Mouse (Mus musculus): ENCODE data around the gene Fam227a. TPM values are rescaled to one million over a fixed set of nuclear protein-coding genes. Genes with fewer than 3 reads are reported as not detected.

Fam227a gene
- polyA plus RNA-seq, 1 experiment from 2014 or later: 0.90 TPM

DNA sequence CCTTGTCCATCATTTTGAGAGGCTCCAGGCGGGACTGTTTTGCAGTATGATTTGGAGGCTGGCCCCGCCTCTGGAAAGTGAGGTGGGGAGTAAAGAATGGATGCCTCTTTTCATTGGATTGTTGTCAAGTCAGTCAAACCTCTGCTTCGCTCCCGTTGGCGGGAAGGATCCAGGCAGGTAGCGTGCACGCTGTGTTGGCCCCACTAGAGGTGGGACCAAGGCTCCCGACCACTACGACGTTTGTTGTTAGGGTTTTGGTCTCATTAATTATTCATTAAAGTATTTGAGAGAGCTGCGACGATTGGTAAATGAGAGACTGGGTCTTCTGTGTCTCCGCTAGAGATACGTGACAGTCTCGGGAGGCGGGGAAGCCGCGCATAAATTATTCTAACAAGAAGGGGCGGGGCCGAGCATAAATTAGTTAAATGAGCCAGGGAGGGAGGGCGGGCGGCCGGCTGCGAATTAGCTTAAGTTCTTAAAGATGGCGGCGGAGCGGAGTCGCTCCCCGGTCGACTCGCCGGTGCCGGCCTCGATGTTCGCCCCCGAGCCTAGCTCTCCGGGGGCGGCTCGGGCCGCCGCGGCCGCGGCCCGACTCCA lies 31.8 kb upstream of the Fam227a start, which contains the start of gene Gtpbp1:
Gene Gtpbp1 (plus strand): TSS at position 420 of the 597 bp plus-strand sequence.
- Histone ChIP-seq H3K27me3 (replicated peaks) (no peaks in the 10 kb centered on the region), H3K4me3 (replicated peaks) (peak within 1 kb of the TSS; percentile 92), H3K27ac (peak within 1 kb of the TSS; percentile 82), H3K9ac (peak within 1 kb of the TSS; percentile 92), H3K4me2 (replicated peaks) (peak within 1 kb of the TSS; percentile 94), H3K9me3 (no peaks in the 10 kb centered on the region), H3K36me3 (no peaks in the 10 kb centered on the region), H3K4me1 (replicated peaks) (peaks cover 27% of the 10 kb centered on the region)
- peak; percentile 94 for ATAC-seq
- WGBS: under 1% methylated on average over 45 of the region's 45 CpGs

DNA sequence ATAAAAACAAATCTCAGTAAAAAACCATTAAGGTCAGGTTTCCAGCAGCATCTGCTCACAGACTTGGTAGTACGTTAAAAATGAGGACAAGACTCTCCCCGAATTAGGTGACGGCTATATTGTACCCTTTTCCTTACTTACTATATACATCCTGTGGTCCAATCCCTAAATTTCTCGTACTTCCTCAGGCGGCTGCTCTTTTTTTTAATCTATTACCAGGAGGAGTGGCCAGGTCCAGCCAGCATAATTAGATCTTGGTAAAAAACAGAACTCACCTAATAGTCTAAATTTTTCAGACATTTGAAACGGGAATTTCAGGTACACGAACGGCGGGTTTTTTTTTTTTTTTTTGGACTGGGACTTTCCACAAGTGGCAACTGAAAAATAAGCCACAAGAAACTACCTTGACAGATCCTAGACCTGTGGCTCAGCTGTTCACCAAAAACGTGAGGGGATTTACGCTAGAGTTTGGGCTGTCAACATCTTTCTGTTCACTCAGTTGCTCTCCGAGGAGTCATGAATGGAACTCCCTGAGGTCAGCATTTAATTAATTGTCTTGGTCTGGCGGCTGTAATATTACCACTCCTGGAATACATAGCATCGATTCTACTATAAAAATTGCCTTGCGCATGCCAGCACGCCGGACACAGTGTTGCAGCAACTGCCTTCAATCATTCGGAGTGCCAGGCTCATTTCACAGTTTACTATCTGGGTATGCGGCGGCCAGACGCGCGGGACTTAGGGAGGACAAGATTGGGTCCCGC lies 31.1 kb upstream of the Fam227a start:
- peak overlapping the region; percentile 34; the same call in 1 of the 2 replicates for H3K27ac ChIP-seq
- 10% methylated on average over 24 of the region's 24 CpGs for whole genome bisulfite sequencing
- peak overlapping the region; percentile 92 for H3K4me3 ChIP-seq (replicated peaks)
- no peaks in the 10 kb centered on the region for H3K27me3 ChIP-seq (replicated peaks)
- no peaks in the 10 kb centered on the region for H3K9me3 ChIP-seq
- peaks cover 34% of the 10 kb centered on the region for H3K4me1 ChIP-seq (replicated peaks)
- H3K9ac ChIP-seq: peak overlapping the region; percentile 31; the same call in 1 of the 2 replicates
- H3K36me3 ChIP-seq: no peaks in the 10 kb centered on the region
- H3K4me2 ChIP-seq (replicated peaks): peak overlapping the region; percentile 80
- no peak for ATAC-seq

DNA sequence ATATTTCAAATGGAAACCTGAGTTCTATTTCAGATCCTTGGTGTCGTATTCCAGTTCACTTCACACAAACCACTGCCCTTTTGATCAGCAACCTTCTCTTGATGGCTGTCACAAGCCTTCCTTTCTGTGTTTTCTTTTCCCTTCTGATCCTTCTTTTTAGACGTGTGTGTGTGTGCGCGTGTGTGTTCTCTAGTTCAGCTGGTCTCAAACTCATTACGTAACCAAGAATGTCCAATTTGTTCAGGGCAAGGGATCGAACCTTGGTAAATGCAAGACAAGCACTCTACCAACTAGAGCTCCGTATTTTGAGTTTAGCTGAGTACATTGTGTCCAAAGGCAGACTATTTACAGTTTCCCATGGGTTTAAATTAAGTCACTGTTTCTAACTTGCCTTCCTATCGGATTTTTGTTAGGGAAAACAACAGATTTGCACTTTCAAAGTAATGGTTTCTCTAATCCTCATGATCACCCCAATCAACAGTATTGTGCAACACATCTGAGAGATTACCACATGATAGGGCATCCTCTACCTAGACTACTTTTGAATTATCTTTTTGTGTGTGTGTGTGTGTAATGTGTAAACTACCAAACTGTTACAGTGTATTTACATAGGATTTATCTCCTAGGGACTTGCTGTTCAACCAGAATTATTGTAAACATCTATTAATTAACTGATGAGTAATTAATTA lies 29.7 kb upstream of the Fam227a start:
- H3K9ac ChIP-seq: peak overlapping the region; percentile 91
- peak overlapping the region; percentile 96 for H3K4me3 ChIP-seq (replicated peaks)
- peak overlapping the region; percentile 75 for H3K4me2 ChIP-seq (replicated peaks)
- no peaks in the 10 kb centered on the region for H3K27me3 ChIP-seq (replicated peaks)
- peak overlapping the region; percentile 96 for H3K27ac ChIP-seq
- WGBS: 5% methylated on average over 8 of the region's 8 CpGs
- ATAC-seq: no peak
- H3K4me1 ChIP-seq (replicated peaks): peaks cover 46% of the 10 kb centered on the region
- H3K9me3 ChIP-seq: no peaks in the 10 kb centered on the region
- no peaks in the 10 kb centered on the region for H3K36me3 ChIP-seq

DNA sequence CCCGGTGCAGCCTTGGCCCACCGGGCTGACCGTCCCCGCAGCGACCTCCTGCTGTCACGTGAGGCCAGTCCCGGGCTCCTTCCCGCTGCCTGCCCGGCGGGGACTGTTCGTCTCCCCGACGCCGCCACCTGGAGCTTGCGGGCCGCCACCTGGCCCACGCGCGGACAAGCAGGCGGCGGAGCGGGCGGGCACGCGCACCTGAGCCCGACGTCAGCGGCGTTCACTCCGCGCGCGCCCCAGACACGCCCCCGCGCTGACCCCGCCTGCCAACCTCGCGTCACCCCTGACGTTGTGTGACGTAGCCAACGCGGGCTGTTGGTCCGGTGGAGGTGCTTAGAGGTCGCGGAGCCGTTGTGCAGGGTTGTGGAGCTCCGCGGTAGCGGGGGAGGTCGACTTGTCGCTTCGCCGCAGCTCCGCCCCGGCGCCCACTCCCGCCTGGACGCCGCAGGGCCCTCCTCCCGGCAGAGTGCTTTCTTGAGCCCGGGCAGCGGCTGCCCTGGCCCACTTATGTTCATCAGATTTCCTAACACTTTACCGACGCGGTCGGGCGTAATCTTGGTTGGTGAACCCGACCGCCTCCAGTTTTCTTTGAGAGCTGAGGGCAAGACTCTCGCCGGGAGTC lies 29.0 kb upstream of the Fam227a start, which contains the start of gene Josd1:
Gene Josd1 (minus strand): TSS at position 274 of the 622 bp plus-strand sequence.
- no peaks in the 10 kb centered on the region for H3K36me3 ChIP-seq
- peak within 1 kb of the TSS; percentile 96 for H3K27ac ChIP-seq
- H3K4me1 ChIP-seq (replicated peaks): peaks cover 52% of the 10 kb centered on the region
- WGBS: under 1% methylated on average over 72 of the region's 72 CpGs
- no peaks in the 10 kb centered on the region for H3K27me3 ChIP-seq (replicated peaks)
- peak; percentile 79 for ATAC-seq
- H3K9ac ChIP-seq: peak within 1 kb of the TSS; percentile 91
- peak within 1 kb of the TSS; percentile 96 for H3K4me3 ChIP-seq (replicated peaks)
- no peaks in the 10 kb centered on the region for H3K9me3 ChIP-seq
- peak within 1 kb of the TSS; percentile 75 for H3K4me2 ChIP-seq (replicated peaks)

DNA sequence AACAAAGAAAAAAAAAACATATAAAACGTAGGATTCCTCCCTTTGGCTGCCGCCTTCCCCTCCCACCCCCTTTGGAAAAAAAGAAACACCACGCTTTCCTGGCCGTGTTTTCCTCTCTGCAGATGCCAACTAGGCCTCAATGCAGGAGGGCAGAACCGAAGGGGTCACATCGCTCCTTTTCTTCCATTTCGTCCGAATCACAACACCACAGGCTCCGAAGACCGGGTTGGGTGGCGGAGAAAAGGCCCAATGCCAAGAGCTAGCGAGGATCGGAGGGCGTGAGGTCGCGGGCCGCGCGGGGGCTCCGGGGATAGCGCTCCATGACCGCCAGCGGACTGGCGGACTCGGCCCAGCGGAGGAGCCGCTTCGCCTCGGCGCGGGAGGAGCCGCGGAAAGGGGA lies 28.4 kb upstream of the Fam227a start:
- no peak for ATAC-seq

DNA sequence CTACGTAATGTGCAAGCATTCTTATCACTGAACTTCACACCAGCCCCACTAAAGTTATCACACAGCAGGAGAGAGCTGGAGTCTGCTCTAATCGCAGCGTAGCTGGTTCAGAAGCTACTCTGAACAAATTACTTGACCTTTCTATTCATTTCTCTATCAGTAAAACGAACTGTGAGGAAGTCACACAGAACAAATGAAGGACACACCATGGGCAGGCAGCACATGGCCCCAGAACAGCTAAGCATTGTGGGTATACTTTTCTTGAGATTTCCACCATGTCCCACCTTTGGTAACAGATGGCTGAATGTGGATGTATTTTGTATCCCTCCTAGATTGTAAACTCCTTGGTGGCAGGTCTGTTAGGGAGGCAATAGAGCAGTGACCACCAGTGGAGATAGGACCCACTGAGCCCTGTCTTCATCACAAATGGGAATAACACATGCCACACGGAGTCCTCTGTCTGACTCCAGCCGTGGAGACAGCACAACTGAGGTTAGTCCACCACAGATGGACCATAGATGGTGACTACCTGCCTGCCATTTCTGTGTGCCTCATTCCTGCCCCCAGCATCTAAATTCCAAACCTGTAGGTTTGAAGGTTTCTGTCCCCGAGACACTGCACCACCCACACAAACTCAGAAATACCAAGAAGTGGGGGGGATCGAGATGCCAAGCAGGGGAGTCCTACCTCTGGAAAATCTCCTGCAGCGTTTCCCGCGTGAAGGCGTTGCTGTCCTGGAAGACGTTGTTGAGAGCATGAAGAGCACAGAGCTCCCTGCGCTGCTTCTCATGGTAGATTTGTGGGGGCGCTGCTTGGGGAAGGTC lies 27.5 kb upstream of the Fam227a start:
- H3K36me3 ChIP-seq: no peaks in the 10 kb centered on the region
- H3K4me2 ChIP-seq (replicated peaks): peak overlapping the region; percentile 75
- no peaks in the 10 kb centered on the region for H3K9me3 ChIP-seq
- no peak for ATAC-seq
- H3K27me3 ChIP-seq (replicated peaks): no peaks in the 10 kb centered on the region
- 11% methylated on average over 15 of the region's 15 CpGs for WGBS
- H3K9ac ChIP-seq: peak overlapping the region; percentile 91
- peaks cover 43% of the 10 kb centered on the region for H3K4me1 ChIP-seq (replicated peaks)
- H3K27ac ChIP-seq: no peak overlapping the region
- peak overlapping the region; percentile 96 for H3K4me3 ChIP-seq (replicated peaks)

More for the DNA sequence above, 28.4 kb upstream of the Fam227a start:
- under 1% methylated on average over 33 of the region's 33 CpGs for WGBS
- H3K4me3 ChIP-seq (replicated peaks): peak overlapping the region; percentile 96
- peaks cover 49% of the 10 kb centered on the region for H3K4me1 ChIP-seq (replicated peaks)
- H3K9me3 ChIP-seq: no peaks in the 10 kb centered on the region
- no peaks in the 10 kb centered on the region for H3K27me3 ChIP-seq (replicated peaks)
- peak overlapping the region; percentile 96 for H3K27ac ChIP-seq
- H3K9ac ChIP-seq: peak overlapping the region; percentile 91
- peak overlapping the region; percentile 75 for H3K4me2 ChIP-seq (replicated peaks)
- H3K36me3 ChIP-seq: no peaks in the 10 kb centered on the region

DNA sequence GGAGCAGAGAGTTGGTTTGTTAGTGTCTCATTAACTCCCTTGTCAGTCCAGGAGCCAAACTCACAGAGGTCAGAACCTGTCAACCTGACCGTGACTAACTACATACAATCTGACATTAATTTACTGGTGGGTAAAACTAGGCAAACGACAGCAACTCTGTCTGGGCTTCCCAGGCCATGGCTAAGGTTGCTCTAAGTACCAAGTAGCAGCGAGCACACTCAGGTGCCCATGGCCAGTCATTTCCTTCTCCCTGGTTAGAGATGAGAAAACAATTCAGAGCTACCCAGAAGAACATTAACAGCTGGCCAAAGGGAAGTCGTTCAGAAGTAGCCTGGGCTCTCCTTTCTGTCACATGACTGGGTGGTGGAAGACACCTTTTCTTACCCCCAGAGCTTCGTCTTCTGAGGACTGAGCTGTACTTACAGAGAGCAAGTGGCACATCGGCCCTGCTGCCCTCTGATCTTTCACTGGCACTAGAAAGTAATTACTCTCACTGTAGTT lies 26.4 kb upstream of the Fam227a start:
- Histone ChIP-seq H3K4me1 (replicated peaks) (peaks cover 43% of the 10 kb centered on the region), H3K4me2 (replicated peaks) (peak overlapping the region; percentile 75), H3K27me3 (replicated peaks) (no peaks in the 10 kb centered on the region), H3K36me3 (no peaks in the 10 kb centered on the region), H3K27ac (no peak overlapping the region), H3K4me3 (replicated peaks) (peak overlapping the region; percentile 96), H3K9me3 (no peaks in the 10 kb centered on the region), H3K9ac (peak overlapping the region; percentile 91)
- no peak for ATAC-seq
- 19% methylated on average over 6 of the region's 6 CpGs for WGBS

DNA sequence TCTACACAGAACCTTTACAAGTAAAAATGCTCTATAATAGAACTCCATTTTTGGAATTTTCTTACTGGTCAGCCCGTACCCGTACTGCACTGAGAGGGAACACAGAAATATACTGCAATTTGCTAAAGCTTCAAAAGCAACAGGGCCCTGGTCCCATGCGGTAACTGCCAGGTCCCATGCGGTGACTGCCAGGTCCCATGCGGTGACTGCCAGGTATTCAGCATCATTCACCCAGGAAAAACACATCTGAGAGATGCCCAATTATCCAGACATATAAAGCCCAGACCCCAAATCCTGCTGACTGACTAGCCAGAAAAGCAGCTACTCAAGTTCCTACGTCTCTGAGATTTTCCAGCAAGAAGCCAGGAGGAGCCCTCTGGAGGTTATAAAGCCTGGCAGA lies 25.9 kb upstream of the Fam227a start:
- peak overlapping the region; percentile 75 for H3K4me2 ChIP-seq (replicated peaks)
- no peak overlapping the region for H3K9ac ChIP-seq
- ATAC-seq: no peak
- H3K4me1 ChIP-seq (replicated peaks): peaks cover 43% of the 10 kb centered on the region
- H3K9me3 ChIP-seq: no peaks in the 10 kb centered on the region
- no peak overlapping the region for H3K4me3 ChIP-seq (replicated peaks)
- WGBS: 82% methylated on average over 6 of the region's 6 CpGs
- H3K27me3 ChIP-seq (replicated peaks): no peaks in the 10 kb centered on the region
- no peak overlapping the region for H3K27ac ChIP-seq
- 0 out of 2 replicates have a peak, but pooled peaks cover 2% of the 10 kb centered on the region for H3K36me3 ChIP-seq

DNA sequence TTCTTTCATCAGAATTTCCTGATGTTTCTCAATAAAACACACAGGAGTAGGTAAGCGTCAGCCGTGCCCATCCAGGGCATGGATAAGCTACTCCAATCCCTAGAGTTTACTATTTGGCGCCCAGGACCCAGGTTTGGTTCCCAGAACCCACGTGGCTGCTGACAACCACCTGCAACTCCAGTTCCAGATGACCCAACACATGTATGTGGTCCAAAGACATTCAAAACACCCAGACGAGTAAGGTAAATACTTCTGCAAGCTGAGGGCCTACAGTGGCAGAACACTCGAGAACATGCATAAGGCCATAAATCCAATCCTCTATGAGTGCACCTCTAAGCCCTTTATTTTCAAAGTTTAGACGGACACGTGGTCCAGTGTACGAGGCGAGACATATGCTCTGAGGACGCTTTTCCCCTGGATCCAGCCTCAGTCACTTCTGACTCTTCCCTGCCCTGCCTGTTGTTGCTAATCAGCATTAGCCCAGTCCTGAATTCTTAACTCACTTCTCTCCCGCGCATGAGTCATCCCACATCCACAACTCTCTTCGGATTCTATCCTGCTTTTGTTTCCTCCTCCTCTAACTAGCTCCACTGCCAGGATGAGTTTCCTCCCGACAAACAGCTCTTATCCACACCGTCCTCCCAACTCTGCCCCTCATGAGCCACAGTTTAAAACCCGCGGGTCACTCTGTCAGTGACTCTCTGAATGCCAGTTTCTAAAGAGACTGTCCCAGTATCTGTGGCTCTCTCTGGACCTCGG lies 25.1 kb upstream of the Fam227a start:
- Histone ChIP-seq H3K4me2 (replicated peaks) (peak overlapping the region; percentile 75), H3K27me3 (replicated peaks) (no peaks in the 10 kb centered on the region), H3K36me3 (0 out of 2 replicates have a peak, but pooled peaks cover 3% of the 10 kb centered on the region), H3K9ac (no peak overlapping the region), H3K9me3 (no peaks in the 10 kb centered on the region), H3K27ac (no peak overlapping the region), H3K4me1 (replicated peaks) (peaks cover 43% of the 10 kb centered on the region), H3K4me3 (replicated peaks) (no peak overlapping the region)
- 55% methylated on average over 19 of the region's 19 CpGs for WGBS
- ATAC-seq: no peak

DNA sequence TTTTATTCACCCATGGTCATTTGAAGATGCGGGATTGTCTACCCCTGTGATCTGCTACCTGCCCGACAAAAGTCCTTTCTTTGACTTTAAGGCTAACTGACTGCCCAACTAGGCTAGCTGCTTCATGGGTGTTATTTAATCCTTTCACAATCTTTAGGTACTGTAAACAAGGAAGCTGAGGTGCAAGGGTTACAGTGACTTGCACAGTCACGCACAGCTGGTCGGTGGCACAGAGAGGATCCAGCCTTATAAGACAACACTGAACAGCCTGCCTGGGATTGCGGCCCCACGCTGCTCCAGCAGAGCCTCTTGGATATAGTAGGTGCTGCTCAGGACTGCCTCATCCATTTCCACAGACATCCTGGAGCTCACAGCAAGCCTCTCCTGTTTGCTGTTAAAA lies 24.4 kb upstream of the Fam227a start:
- Histone ChIP-seq H3K36me3 (0 out of 2 replicates have a peak, but pooled peaks cover 3% of the 10 kb centered on the region), H3K4me3 (replicated peaks) (no peak overlapping the region), H3K27me3 (replicated peaks) (no peaks in the 10 kb centered on the region), H3K9me3 (no peaks in the 10 kb centered on the region), H3K27ac (no peak overlapping the region), H3K4me1 (replicated peaks) (peaks cover 38% of the 10 kb centered on the region), H3K4me2 (replicated peaks) (peak overlapping the region; percentile 75; the same call in 1 of the 2 replicates), H3K9ac (no peak overlapping the region)
- ATAC-seq: no peak
- WGBS: 72% methylated on average over 6 of the region's 6 CpGs
